Mouse (Mus musculus): ENCODE results near the gene Zcchc3.

Gene Zcchc3

GRCm38 (mm10) chr2:152409781-152410180 is 5.0 kb downstream of the Zcchc3 start:
- in situ Hi-C loops (cut with MboI): no loop called here

- in situ Hi-C loops (cut with MboI): no loop called here
These were observed 8.7 kb downstream of the Zcchc3 start for GRCm38 (mm10) chr2:152406126-152406525.

GRCm38 (mm10) chr2:152399122-152399542 is 15.7 kb downstream of the Zcchc3 start:
- in situ Hi-C loops (cut with MboI): no loop called here

GRCm38 (mm10) chr2:152398691-152399090 is 16.1 kb downstream of the Zcchc3 start:
- in situ Hi-C loops (cut with MboI): no loop called here

GRCm38 (mm10) chr2:152397680-152398435 is 17.0 kb downstream of the Zcchc3 start, which contains the start of gene Sox12:
Gene Sox12 (minus strand): TSS chr2:152398063.
- in situ Hi-C loops (cut with MboI): no loop called here

GRCm38 (mm10) chr2:152397004-152397589 is 17.7 kb downstream of the Zcchc3 start:
- in situ Hi-C loops (cut with MboI): no loop called here

- in situ Hi-C loops (cut with MboI): no loop called here
These were observed 18.5 kb downstream of the Zcchc3 start for GRCm38 (mm10) chr2:152396110-152397003.

GRCm38 (mm10) chr2:152395271-152395920 is 19.4 kb downstream of the Zcchc3 start:
- in situ Hi-C loops (cut with MboI): no loop called here

- in situ Hi-C loops (cut with MboI): no loop called here
These were observed 21.4 kb downstream of the Zcchc3 start for GRCm38 (mm10) chr2:152393225-152394017.

- in situ Hi-C loops (cut with MboI): no loop called here
These were observed 22.0 kb downstream of the Zcchc3 start for GRCm38 (mm10) chr2:152392786-152393185.

- in situ Hi-C loops (cut with MboI): no loop called here
These were observed 30.6 kb downstream of the Zcchc3 start for GRCm38 (mm10) chr2:152384191-152384590.

- in situ Hi-C loops (cut with MboI): no loop called here
These were observed 38.5 kb downstream of the Zcchc3 start, which contains the start of gene Nrsn2 for GRCm38 (mm10) chr2:152376345-152376741. Gene Nrsn2 (minus strand): TSS chr2:152376638.

- in situ Hi-C loops (cut with MboI): no loop called here
These were observed 39.0 kb downstream of the Zcchc3 start for GRCm38 (mm10) chr2:152375652-152376344.

GRCm38 (mm10) chr2:152373547-152373946 is 41.3 kb downstream of the Zcchc3 start:
- in situ Hi-C loops (cut with MboI): loop anchor here (25.0 kb wide), 1 partner anchor 261 kb away; the partner anchor contains the start of gene Srxn1

- in situ Hi-C loops (cut with MboI): loop anchor here (25.0 kb wide), 1 partner anchor 260 kb away; the partner anchor contains the start of gene Srxn1
These were observed 42.2 kb downstream of the Zcchc3 start for GRCm38 (mm10) chr2:152372661-152373060.

- in situ Hi-C loops (cut with MboI): loop anchor here (25.0 kb wide), 1 partner anchor 260 kb away; the partner anchor contains the start of gene Srxn1
These were observed 42.7 kb downstream of the Zcchc3 start for GRCm38 (mm10) chr2:152372104-152372503.

- in situ Hi-C loops (cut with MboI): loop anchor here (25.0 kb wide), 1 partner anchor 256 kb away; the partner anchor contains the start of gene Srxn1
These were observed 46.2 kb downstream of the Zcchc3 start for GRCm38 (mm10) chr2:152368532-152369140.

GRCm38 (mm10) chr2:152367917-152368316 is 46.9 kb downstream of the Zcchc3 start:
- in situ Hi-C loops (cut with MboI): loop anchor here (25.0 kb wide), 1 partner anchor 256 kb away; the partner anchor contains the start of gene Srxn1

All from mature B cell (primary cell).